Mouse (Mus musculus) right cerebral cortex, postnatal 14 days (tissue): ENCODE data around the gene Ugt2a3.
"Not testable (repeated sequence)": the region's sequence is repeated elsewhere in the genome, so short reads cannot be mapped to it uniquely, and the experiment has no call there.

ENCODE experiments used
- DNase-seq: peaks from one replicate; pipeline ENCODE4 v3.0.0; 2022

The Ugt2a3 gene

DNA sequence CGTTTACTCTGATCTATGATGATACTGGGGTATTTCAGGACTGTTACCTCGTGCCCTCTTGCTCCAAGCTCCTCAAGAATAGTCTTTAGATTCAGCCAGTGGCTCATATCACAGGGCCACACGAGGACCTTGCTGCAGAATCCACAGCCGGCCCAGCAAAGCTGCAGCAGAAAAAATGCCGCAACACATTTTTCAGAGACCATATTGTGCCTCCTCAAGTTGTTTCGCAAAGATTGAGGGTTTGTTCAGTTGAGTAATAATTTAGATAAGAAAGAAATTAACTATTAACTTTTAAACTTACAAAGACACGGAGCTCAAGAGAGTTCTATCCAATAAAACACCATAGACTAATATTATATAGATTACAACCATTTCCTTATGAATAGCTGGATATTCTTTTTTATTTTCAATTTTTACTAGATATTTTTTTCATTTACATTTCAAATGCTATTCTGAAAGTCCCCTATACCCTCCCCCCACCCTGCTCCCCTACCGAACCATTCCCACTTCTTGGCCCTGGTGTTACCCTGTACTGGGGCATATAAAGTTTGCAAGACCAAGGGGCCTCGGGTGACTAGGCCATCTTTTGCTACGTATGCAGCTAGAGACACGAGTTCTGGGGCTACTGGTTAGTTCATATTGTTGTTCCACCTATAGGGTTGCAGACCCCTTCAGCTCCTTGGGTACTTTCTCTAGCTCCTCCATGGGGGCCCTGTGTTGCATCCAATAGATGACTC is at the start of gene Ugt2a3:
Ugt2a3 (minus strand) TSS at position 235 of the 737 bp plus-strand sequence.
- DNase-seq, result no peak

DNA sequence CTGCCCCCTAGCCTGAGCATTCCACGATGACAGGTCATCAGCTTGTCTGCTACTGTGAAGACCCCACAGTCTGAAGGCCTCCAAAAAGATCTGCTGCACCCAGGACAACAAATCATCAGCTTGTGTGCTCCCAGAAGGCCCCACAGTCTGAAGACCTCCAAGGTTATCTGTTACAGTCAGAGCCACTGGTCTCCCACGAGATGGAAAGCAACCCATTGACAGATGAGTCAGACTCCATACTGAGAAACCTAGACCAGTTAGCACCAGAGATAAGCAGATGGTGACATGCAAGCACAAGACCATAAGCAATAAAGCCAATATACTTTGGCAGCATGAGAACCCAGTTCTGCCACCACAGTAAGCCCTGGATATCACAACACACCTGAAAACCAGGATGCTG is 43.2 kb upstream of the Ugt2a3 start:
- no peak for DNase-seq

DNA sequence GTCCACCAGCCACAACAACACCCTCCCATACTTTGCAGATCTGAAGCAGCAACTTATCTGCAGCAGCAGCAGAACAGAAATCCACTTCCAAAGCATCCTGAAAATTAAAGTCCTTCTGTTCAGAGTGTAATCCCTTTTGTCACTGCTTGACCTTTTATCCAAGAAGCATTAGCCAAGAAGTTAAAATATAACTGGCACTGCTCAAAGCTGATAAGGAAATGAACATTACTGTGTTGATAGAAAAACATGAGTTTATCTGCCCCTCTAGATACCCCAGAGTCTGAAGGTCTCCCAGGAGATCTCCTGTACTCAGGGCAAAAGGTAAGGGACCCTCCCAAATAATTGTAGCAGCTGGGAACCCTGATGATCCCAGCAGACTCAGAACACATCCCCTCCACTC is 42.8 kb upstream of the Ugt2a3 start:
- DNase-seq, result no peak

DNA sequence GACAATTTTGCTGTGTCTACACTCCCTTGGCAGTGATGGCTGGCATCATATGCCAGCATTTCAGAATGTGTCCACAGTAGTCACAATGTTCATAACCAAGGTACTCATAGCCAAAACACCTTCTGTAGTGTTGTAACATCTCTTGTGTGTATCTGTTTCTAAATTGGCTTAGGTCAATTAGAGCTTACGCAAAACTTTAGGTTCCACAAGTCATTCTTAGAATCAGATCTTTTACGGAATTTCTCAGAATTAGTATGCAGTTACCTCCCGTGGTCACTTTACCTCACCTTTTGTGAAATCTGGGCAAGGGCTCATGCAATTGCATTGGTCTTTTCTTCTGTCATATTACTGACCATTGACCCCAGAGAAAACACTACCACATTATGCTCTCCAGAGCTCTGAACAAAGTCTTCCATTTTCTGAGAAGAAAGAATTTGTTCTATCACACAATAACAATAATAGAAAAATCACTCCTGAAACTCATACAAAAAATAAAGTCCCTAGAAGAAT is 38.9 kb upstream of the Ugt2a3 start:
- no peak for DNase-seq

DNA sequence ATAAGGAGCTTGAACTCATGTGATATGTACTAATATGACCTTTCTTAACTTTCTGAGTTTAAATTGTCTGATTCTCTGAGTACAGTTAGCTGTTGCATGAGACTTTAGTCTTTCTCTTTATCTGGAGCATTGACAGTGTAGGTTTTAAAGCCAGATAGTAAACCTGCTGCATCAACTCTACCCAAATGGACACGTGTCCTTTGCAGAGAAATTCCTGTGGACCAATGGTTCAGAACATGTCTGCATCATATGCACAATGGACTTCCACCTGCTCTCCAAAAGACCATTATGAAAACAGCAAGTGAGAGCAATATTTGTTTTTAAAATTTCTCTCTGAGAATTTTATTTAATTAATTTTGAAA is 36.5 kb upstream of the Ugt2a3 start:
- DNase-seq, result no peak

DNA sequence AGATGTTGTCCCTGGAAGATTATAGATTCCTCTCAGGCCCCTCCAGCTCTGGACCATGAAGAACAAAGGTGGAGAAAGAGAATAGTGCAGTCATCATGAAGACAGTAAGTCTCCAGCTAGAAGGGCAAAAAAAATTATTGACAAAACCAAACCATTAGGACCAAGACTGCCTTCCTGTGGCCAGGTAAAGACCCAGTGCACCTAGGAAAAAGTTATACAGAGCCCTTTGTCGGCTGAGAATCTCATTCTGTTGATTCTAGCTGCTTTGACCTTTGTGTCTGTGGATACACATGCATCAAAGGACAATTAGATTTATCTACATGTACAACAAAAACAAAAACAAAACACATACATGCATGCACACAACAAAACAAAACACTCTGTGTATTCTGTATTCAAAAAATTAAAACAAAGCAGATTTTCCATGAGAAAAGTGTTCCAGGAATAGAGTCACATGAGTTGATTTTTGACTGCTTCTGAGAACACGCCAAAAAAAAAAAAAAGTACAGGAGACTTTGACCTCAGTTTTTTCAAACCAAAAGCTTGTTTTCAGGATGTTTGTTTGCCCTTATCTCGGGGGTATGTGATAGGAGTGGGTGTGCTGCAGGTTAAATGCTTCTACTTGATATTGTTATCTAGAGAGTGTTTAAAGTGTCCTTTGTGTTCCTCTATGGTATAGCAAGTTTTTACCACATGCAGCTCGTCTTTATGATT is 36.0 kb upstream of the Ugt2a3 start:
- DNase-seq, result not testable (repeated sequence)

DNA sequence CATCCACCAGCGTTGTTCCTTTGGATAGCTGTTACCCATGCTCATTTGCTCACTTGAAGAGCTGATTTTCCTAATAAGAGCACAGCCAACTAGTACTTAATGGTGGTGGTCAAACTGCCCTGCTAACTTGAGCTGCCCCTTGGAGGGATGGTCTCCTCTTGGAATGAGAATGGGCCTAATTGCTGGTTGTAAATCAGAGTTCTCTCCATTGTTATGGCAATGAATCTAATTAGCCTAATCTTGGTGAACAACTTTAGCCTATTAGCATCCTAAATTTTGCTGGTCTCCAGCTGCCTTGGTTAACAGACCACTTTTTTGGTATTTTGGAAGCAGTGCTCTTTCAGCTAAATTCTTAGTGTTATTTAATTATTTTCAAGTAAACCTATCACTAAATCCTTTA is 13.4 kb upstream of the Ugt2a3 start:
- DNase-seq, result no peak

DNA sequence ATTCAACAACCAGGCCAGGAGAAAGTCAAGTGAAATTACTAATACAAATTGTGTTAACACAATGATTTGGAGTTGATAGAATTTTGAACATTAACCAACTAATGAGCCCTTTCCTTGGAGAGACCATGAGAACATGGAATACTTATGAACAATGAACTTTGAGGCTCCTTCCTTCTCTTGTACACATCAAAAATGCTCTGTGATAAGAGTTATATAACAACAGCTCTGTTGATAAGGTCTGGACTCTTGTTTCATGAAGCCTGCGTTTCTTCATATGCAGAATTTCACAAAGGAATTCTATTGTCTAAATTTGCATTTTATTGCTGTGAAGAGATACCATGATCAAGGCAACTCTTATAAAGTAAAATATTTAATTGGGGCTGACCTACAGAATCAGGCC is 12.2 kb upstream of the Ugt2a3 start:
- not testable (repeated sequence) for DNase-seq

DNA sequence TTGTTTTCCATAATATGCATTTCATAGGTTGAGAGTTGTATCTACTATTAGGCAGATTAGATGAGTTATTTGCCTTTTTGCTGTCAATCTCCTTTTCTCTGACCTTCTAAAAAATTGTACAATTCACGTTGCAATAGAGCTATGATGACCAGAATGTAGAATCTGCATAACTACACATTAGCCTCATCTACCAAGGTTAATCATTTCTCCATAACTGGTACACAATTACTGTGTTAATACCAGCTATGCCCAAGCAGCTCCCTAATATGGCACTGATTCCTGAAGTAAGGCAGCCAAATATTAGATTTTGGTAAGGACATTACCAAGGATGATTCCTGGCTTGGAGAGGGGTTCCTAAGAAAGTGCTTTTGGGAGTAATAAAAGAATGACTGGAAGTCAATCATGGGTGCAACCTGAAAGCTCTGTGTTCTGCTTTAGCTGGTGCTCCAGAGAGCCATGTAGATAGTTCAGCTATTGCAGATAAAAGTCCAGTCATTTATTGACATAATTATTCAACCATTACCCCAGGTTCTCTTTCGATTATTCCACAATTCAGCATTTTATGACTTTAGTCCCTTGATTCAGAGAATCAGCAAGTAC is 10.6 kb upstream of the Ugt2a3 start:
- DNase-seq, result not testable (repeated sequence)

DNA sequence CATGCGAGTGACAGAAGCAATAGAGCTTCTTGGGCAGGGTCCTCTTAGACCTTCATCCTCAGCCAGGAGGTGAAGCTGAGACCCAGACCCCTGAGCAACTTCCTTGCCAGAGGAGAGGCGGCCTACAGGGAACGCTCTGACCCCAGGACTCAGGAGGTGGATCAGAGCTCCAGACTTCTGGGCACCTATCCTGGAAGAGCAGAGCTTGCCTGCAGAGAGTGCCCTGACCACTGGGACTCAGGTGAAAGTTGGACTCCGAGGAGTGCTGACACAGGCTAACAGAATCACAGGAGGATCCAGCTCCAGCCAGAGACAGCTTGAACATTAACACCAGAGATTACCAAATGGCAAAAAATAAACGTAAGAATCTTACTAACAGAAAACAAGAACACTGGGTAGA is 3.5 kb upstream of the Ugt2a3 start:
- DNase-seq, result no peak

DNA sequence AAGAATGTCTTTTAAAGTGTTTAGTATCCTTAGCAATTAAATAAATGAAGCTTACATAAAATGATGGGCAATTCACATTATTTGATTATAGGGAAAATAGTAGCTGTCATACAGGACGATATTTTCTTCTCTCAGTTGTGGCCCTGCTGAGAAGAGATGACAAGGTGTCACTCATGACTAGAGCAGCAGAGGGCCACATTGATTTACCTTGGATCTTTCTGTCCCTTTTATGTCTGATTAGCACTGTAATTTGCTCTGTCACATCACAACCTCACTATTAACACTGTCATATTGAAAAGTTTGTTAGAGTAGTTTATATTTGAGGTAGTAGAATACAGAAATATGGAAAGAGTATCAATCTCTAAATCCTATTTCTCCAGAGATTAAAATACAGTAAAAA is 1.8 kb downstream of the Ugt2a3 start:
- DNase-seq, result no peak

DNA sequence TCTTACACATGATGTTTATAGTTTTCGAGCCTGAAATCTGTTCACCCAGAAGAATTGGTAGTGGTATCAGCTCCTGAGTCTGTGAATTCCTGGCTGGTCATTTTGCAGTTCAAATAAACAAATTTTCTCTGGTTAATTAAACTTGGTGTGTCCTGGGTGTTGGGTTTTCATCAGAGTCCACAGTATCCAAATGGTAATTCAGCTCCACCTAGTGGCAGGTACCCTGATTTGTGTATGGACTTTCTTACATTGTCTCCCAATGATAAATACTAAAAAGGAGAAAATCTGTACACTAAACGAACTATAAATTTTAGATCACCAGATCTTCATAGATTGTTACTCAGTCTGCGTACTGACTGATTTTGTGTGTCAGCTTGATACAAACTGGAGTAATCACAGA is 3.4 kb downstream of the Ugt2a3 start:
- DNase-seq, result no peak

DNA sequence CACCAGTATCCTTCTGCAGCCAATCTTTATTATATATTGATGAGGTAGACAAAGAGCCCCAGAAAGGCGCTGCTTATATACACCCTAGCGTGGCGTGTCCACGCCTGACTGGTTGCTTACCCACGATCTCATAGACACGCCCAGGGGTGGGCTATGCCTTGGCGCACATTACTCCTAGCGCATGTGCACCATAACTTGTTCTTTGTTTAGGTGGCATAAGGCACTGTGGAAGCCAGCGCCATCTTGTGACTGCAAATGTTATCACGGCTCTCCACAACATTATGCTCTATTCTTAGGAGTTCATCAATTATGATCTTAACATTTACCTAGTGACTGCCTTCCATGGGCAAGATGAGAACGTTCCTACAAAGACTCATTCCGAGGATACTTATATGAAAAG is 25.6 kb downstream of the Ugt2a3 start:
- DNase-seq, result no peak

DNA sequence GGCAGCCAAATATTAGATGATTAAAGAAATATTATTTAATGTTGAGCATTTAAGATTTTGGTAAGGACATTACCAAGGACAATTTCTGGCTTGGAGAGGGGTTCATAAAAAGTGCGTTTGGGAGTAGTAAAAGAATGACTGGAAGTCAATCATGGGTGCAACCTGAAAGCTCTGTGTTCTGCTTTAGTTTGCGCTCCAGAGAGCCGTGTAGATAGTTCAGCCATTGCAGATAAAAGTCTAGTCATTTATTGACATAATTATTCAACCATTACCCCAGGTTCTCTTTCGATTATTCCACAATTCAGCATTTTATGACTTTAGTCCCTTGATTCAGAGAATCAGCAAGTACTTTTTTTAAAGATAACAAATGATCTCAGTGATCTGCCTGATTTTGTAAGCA is 50.8 kb downstream of the Ugt2a3 start:
- DNase-seq, result not testable (repeated sequence)

DNA sequence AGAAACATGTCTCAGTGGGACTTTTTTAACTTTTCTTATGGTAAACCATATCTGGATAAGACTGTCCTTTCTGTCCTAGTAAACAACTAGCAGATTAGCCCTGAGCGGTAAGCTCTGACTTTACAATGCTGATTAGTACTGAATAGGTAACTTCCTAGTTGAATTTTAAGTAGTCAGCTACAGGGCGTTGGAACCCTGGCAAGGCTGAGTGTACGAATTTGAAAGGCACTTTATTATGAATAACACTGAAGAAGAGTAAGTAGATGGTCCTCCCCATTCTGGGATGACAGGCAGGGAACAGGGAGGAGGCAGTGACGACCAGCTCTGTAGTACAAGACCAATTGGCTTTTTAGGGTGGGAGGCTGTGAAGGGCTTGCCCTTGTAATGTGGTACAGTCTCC is 61.0 kb downstream of the Ugt2a3 start:
- not testable (repeated sequence) for DNase-seq

DNA sequence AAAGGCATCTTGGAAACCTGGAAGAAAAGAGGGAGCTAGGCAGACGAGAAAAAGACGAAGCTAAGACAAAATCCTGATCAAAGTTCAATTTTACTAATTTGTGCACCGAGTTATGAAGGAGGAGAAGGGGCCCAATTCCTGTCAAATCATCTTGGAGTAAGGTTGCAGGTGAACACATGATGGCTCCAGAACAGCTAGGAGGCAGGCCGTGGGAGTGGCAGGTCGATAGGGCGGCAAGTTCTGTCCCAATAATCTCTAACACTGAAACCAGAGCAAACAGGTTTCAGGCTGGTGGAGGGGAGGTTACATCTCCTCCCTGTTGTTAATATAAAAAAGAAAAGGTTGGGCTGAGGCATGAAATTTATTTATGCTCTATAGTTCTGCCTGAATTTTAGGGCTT is 61.4 kb downstream of the Ugt2a3 start:
- DNase-seq, result no peak
